Mouse (Mus musculus) cerebellum, postnatal 36 days (tissue): Measurements from ENCODE around the gene Hikeshi.

Source experiments
- DNase-seq, 2 experiments: peaks; one replicate each; pipeline ENCODE4 v3.0.0; 2021 to 2022; ENCODE audit warnings: mixed read lengths in 2 of 2

Hikeshi gene

GRCm38 (mm10) chr7:89912356-89912755, 28.6 kb downstream of the Hikeshi start:
- DNase-seq = no peak

- no peak for DNase-seq
Observed at GRCm38 (mm10) chr7:89909711-89910110, 31.3 kb downstream of the Hikeshi start.

- no peak for DNase-seq
Observed at GRCm38 (mm10) chr7:89908899-89909621, 31.9 kb downstream of the Hikeshi start.

- DNase-seq = no peak
Observed at GRCm38 (mm10) chr7:89908421-89908820, 32.6 kb downstream of the Hikeshi start.

- DNase-seq = peak; percentile 68 to 76
Observed at GRCm38 (mm10) chr7:89907950-89908349, 33.1 kb downstream of the Hikeshi start.

- DNase-seq = no peak
Observed at GRCm38 (mm10) chr7:89903442-89904343, 37.3 kb downstream of the Hikeshi start, which contains the start of gene Ccdc81. TSS of gene Ccdc81 (minus strand) at chr7:89903629.

- DNase-seq = no peak
Observed at GRCm38 (mm10) chr7:89903007-89903406, 38.0 kb downstream of the Hikeshi start.

GRCm38 (mm10) chr7:89891856-89892255, 49.1 kb downstream of the Hikeshi start:
- DNase-seq = peak; percentile 9 to 15

GRCm38 (mm10) chr7:89891412-89891811, 49.6 kb downstream of the Hikeshi start:
- no peak for DNase-seq

GRCm38 (mm10) chr7:89884551-89884950, 56.5 kb downstream of the Hikeshi start:
- DNase-seq = no peak

GRCm38 (mm10) chr7:89879686-89880085, 61.3 kb downstream of the Hikeshi start:
- no peak for DNase-seq
